ENCODE assay signal across 9 mouse cellular contexts in the genomic region with DNA sequence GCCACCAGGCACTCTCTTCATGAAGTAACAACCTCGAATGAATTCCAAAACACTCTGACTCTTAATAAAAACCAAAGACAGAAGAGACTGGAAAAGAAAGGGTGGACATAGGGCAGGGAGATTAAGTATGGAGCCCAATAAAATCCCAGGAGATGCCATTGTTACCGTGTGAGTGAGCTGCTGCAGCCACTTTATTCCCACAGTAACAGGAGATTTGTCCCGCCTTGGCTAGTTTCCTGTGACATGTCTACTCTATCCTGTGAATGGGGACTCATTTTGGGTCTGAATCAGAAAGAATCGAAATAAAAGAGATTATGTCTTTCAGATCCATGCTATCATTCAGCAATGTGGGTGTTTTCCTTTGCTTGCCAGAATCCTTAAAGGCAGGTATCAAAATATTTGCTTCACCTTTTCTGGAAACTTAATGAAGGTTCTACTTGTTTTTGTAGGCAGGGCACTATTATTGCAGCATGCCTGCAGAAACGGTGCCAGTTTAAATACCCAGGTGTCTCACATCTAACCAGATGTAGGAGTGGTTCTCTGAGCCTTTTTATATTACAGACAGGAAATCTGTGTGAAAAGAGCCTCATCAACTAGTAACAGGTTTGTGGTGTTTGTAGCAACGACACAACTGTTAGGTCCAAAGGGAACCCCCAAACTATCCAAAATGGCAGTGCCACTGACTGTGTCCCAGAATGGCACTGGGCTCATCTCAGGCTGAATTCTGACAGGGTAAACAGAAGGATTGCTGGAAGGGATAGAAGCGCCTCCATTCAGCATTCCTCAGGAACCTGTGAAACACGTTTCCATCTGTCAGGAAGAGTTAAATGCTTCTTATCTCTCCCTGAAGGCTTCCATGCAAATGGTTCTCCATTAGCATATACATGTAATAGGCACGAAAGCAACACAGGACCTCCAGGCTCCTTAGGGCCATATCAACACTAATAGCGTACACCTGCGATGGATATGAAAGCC. TPM values are rescaled to one million over a fixed set of nuclear protein-coding genes. Genes with fewer than 3 reads are reported as not detected.
DNase-seq lines count a peak whose midpoint lies in the region; ATAC-seq and TF ChIP-seq lines count a peak whose summit lies in the region.
"Had no signal": no experiment of that assay in that cellular context is flagged by ENCODE, and none has a peak within 500 bp of the region (broad histone marks: within the 10 kb centered on the region; RNA-seq: fewer than 3 reads in every experiment).

No protein-coding gene starts in this region.

- H3K79me2 ChIP-seq in macrophage (ENCODE audit: inconsistent target), result no peaks in the 10 kb centered on the region

- no peak overlapping the region for H3K9ac ChIP-seq in forebrain, embryonic 16.5 days (replicated peaks; ENCODE audit: low read depth, low read length)
- H3K9ac ChIP-seq: lung, embryonic 14.5 days had no signal

- H3K9me3 ChIP-seq in forebrain, embryonic 16.5 days (ENCODE audit: control insufficient read depth, low read length), result no peaks in the 10 kb centered on the region

- peak overlapping the region; percentile 43; the same call in 1 of the 2 replicates for H3K27ac ChIP-seq in kidney, adult 2 months (ENCODE audit: insufficient read depth, low read depth, low read length)
- H3K27ac ChIP-seq in forebrain, embryonic 16.5 days (ENCODE audit: low read length), result peak overlapping the region; percentile 12; the same call in 1 of the 2 replicates
- peak overlapping the region; percentile 91 for H3K27ac ChIP-seq in macrophage

- H3K4me1 ChIP-seq in kidney, adult 2 months (ENCODE audit: control insufficient read depth, insufficient read depth, low read length), result peaks cover 14% of the 10 kb centered on the region
- H3K4me1 ChIP-seq in forebrain, embryonic 16.5 days (replicated peaks; ENCODE audit: control insufficient read depth, insufficient read depth, low read length), result peaks cover 35% of the 10 kb centered on the region

- TF ChIP-seq POLR2A in kidney, adult 2 months (IDR thresholded peaks at IDR 0.05; ENCODE audit: low read depth, low read length), result no peak

- 67% methylated on average over 11 of the region's 11 CpGs for WGBS in kidney, adult 2 months
- 38% methylated on average over 11 of the region's 11 CpGs for whole genome bisulfite sequencing in forebrain, embryonic 16.5 days
- 63% methylated on average over 11 of the region's 11 CpGs for WGBS in macrophage (ENCODE audit: missing documents)

- no peaks in the 10 kb centered on the region for H3K27me3 ChIP-seq in kidney, adult 2 months (replicated peaks; ENCODE audit: control insufficient read depth, insufficient read depth, low read length)
- no peaks in the 10 kb centered on the region for H3K27me3 ChIP-seq in forebrain, embryonic 16.5 days (replicated peaks; ENCODE audit: control insufficient read depth, insufficient read depth, low read length)

- H3K4me3 ChIP-seq in kidney, adult 2 months (ENCODE audit: insufficient read depth, low read depth, low read length), result no peak overlapping the region
- no peak overlapping the region for H3K4me3 ChIP-seq in forebrain, embryonic 16.5 days (replicated peaks; ENCODE audit: low read length)
- no peak overlapping the region for H3K4me3 ChIP-seq in macrophage (ENCODE audit: inconsistent target)

- no peak overlapping the region for H3K4me2 ChIP-seq in forebrain, embryonic 16.5 days (ENCODE audit: low read length)
- H3K4me2 ChIP-seq: lung, embryonic 14.5 days had no signal

- DNase-seq in kidney, adult 2 months, result no peak
- no peak for DNase-seq in kidney, adult 18-20 months
- no peak for DNase-seq in spleen, postnatal 36 days (ENCODE audit: low spot score in 2 of 2)
- no peak for DNase-seq in cerebellum, adult 9-10 months
- no peak for DNase-seq in adrenal gland, postnatal 10 days
- DNase-seq: lung, embryonic 14.5 days had no signal

- ATAC-seq in activated CD4-positive, CD25-positive, alpha-beta regulatory T cell, adult 4 months, result peak; percentile 20
- ATAC-seq in forebrain, embryonic 16.5 days, result no peak

- no peak for TF ChIP-seq CTCF in kidney, adult 2 months (conservative IDR thresholded peaks at IDR 0.05; ENCODE audit: insufficient read depth, insufficient read length, low read depth, low read length)

- no peaks in the 10 kb centered on the region for H3K36me3 ChIP-seq in kidney, adult 2 months (ENCODE audit: control insufficient read depth, insufficient read depth, low read length)
- H3K36me3 ChIP-seq in forebrain, embryonic 16.5 days (ENCODE audit: control insufficient read depth, insufficient read depth), result no peaks in the 10 kb centered on the region
- no peaks in the 10 kb centered on the region for H3K36me3 ChIP-seq in macrophage (ENCODE audit: inconsistent target)

RNA-seq across cellular contexts. Expression of gene Chd2, which starts 55.5 kb away (rescaled TPM):
- polyA plus RNA-seq in kidney, adult 2 months (2012; rRNA removed), result 33.9 and 36.9 TPM in 2 replicates
- polyA plus RNA-seq in activated CD4-positive, CD25-positive, alpha-beta regulatory T cell, adult 4 months (2017; shearing (Covaris generic)), result 100 to 1,000 TPM; 136 to 151 TPM
- polyA plus RNA-seq in forebrain, embryonic 16.5 days (2015; fragmentation: Nextera tagmentation; extraction: Ambion mirVana), result 56.8 and 60.2 TPM in 2 replicates
- 100 to 1,000 TPM; 403 to 732 (median 510) TPM for total RNA-seq in macrophage (2018; cell fraction: chromatin; rRNA removed)
- 10 to 100 TPM; 21.1 to 41.7 (median 26.6) TPM for total RNA-seq in macrophage (2018; cell fraction: cytosol; rRNA removed)
- total RNA-seq in macrophage (2018; cell fraction: nucleus; rRNA removed), result 100 to 1,000 TPM; 110 to 331 (median 224) TPM
- polyA plus RNA-seq in macrophage (2018), result 11.4 to 34.5 TPM (median 15.8 TPM) in 3 replicates
- 10 to 100 TPM; 42.8 to 62.0 TPM for total RNA-seq in adrenal gland, postnatal 10 days (2021)

Comparison
In these comparisons a context has a peak if more than half of its experiments do, and no peak if none do; other contexts are left out.
1. H3K27ac ChIP-seq: peak in every context shown above with its lines; median percentile 91 in macrophage; 43 in kidney, adult 2 months; 12 in forebrain, embryonic 16.5 days.